Mouse (Mus musculus) heart, adult 18-20 months (tissue): ENCODE measurements around the gene Cypt1. TPM values are rescaled to one million over a fixed set of nuclear protein-coding genes. Genes with fewer than 3 reads are reported as not detected.

Experiments used
- DNase-seq, 2 experiments: peaks; one replicate each; pipeline ENCODE4 v3.0.0; 2021 to 2022; ENCODE audit warnings: mixed read lengths in 1 of 2
- long read RNA-seq, 2 experiments: library from polyadenylated mRNA; stranded (forward); transcript quantifications; one replicate each; pipeline ENCODE4 v2.0.0; 2021
- total RNA-seq, 2 experiments: library from RNA; stranded (reverse); gene quantifications; 2 replicates each; pipeline ENCODE4 v1.2.3; 2021

The Cypt1 gene
- not detected for total RNA-seq
- long read RNA-seq, experiment 1, result 0 reads
- long read RNA-seq, experiment 2, result 0 reads

GRCm38 (mm10) chrX:16522569-16522968 lies at the start of gene Cypt1:
TSS of gene Cypt1 (plus strand) at chrX:16522869.
- no peak for DNase-seq

DNA sequence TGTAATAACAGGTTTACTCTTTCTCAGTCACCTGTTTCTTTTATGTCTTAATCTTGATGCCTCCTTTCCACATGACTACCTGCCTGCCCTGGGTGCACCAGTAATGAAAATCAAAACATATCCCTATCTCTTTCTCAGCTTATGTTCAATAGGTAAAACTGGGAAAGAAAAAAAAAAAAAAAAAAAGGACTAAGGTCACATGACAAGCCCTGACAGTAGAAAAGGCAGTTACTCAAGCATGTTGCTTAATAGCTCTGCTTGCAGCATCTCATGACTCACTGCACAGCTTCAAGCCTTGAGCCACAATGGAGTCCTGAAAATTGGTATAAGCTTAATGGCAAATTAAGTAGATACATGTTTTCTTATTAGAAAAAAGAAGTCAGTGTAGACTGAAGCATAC lies 24.1 kb downstream of the Cypt1 start:
- DNase-seq, result no peak

GRCm38 (mm10) chrX:16557061-16557460 lies 34.4 kb downstream of the Cypt1 start:
- peak in 1 of 2 experiments; percentile 4 for DNase-seq

GRCm38 (mm10) chrX:16558501-16558900 lies 35.8 kb downstream of the Cypt1 start:
- peak; percentile 3 to 13 for DNase-seq

Other genes with a start within 250 kb of the Cypt1 start
- gene Maoa, start 96.8 kb downstream of the Cypt1 start, total RNA-seq, result 1 to 10 TPM; 2.2 to 2.3 TPM